Mouse (Mus musculus) lung, postnatal 0 days (tissue): ENCODE results near the gene Smim24.

ENCODE experiments used
- CTCF ChIP-seq: IDR thresholded peaks from 2 replicates; pipeline ENCODE4 v1.5.1; 2016; ENCODE audit warnings: antibody characterized with exemption, mild to moderate bottlenecking
- EP300 ChIP-seq: IDR thresholded peaks from 2 replicates; pipeline ENCODE4 v1.6.1; 2016; ENCODE audit warnings: antibody characterized with exemption, mild to moderate bottlenecking, control low read depth

GRCm38 (mm10) chr10:81432169-81432867 is 39.5 kb downstream of the Smim24 start:
- no peak for TF ChIP-seq CTCF
- no peak for TF ChIP-seq EP300
